Mouse (Mus musculus) forebrain, embryonic 15.5 days (tissue): ENCODE measurements around the gene Ctsm. TPM values are rescaled to one million over a fixed set of nuclear protein-coding genes. Genes with fewer than 3 reads are reported as not detected.
"Not testable (repeated sequence)": the region's sequence is repeated elsewhere in the genome, so short reads cannot be mapped to it uniquely, and the experiment has no call there.

Experiments used
- ATAC-seq: fragments of 200-750 bp; cut with Nextera tagmentation; replicated peaks from 2 replicates; pipeline ENCODE4 v1.8.0; 2017; ENCODE audit warnings: mild to moderate bottlenecking, moderate TSS enrichment, moderate library complexity
- H3K27ac ChIP-seq: fragments of 300-500 bp; sonication (generic); replicated peaks from 2 replicates; pipeline ENCODE4 v1.5.1; 2015; ENCODE audit warnings: mild to moderate bottlenecking, inconsistent platforms
- H3K27me3 ChIP-seq: fragments of 300-500 bp; sonication (generic); 2 replicates; pipeline ENCODE4 v1.6.1; 2015; ENCODE audit warnings: inconsistent platforms
- H3K36me3 ChIP-seq: fragments of 300-500 bp; sonication (generic); 2 replicates; pipeline ENCODE4 v1.6.1; 2015; ENCODE audit warnings: mild to moderate bottlenecking, inconsistent platforms
- H3K4me1 ChIP-seq: fragments of 300-500 bp; sonication (generic); 2 replicates; pipeline ENCODE4 v1.6.1; 2015; ENCODE audit warnings: inconsistent platforms
- H3K4me2 ChIP-seq: fragments of 300-500 bp; sonication (generic); replicated peaks from 2 replicates; pipeline ENCODE4 v1.6.1; 2015; ENCODE audit warnings: mild to moderate bottlenecking, inconsistent platforms
- H3K4me3 ChIP-seq: fragments of 300-500 bp; sonication (generic); 2 replicates; pipeline ENCODE4 v1.5.1; 2015; ENCODE audit warnings: mild to moderate bottlenecking, inconsistent platforms
- H3K9ac ChIP-seq: fragments of 300-500 bp; sonication (generic); replicated peaks from 2 replicates; pipeline ENCODE4 v1.6.1; 2015; ENCODE audit warnings: mild to moderate bottlenecking, inconsistent platforms
- H3K9me3 ChIP-seq: fragments of 300-500 bp; sonication (generic); 2 replicates; pipeline ENCODE4 v1.6.1; 2016; ENCODE audit warnings: inconsistent platforms
- WGBS: fragments of 180-500 bp; shearing (Covaris S2); methylation state at CpG from one replicate; pipeline ENCODE4 v1.1.7; 2015; ENCODE audit warnings: mixed read lengths; 5-methylcytosine and 5-hydroxymethylcytosine counted together
- polyA plus RNA-seq: library from polyadenylated mRNA; unstranded; fragments of >200 nt; fragmentation: Nextera tagmentation; extraction: Ambion mirVana; gene quantifications from 2 replicates; pipeline ENCODE4 v1.2.1, GENCODE M21; 2015

Ctsm gene
- not detected in 2 replicates for polyA plus RNA-seq

DNA sequence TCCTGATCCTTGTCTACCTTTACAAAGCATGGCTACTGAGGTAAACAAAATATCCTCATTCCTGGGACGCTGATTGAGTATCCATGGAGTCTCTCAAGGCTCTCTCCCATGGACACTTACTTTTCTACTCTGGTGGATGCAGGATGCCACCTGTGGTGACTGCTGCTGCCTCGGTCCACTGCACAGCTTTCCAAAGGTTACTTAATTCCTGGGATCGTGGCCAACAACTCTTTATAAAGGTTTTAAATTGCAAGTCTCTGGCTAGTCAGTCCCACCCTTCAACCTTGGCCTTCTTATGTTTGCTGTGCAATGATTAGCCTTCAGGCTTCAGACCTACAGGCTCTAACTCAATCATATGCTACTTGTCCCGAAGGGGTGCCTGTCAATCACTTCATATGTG is at the start of gene Ctsm:
Gene Ctsm, minus strand, starts transcription at position 209 of the 400 bp plus-strand sequence.
- no peaks in the 10 kb centered on the region for H3K27me3 ChIP-seq
- no peaks in the 10 kb centered on the region for H3K4me1 ChIP-seq
- no peak within 1 kb of the TSS for H3K27ac ChIP-seq
- H3K9me3 ChIP-seq: peaks cover 39% of the 10 kb centered on the region
- H3K4me3 ChIP-seq: no peak within 1 kb of the TSS
- H3K36me3 ChIP-seq: no peaks in the 10 kb centered on the region
- 70% methylated on average over 4 of the region's 4 CpGs for WGBS
- H3K9ac ChIP-seq: no peak within 1 kb of the TSS
- no peak for ATAC-seq
- no peak within 1 kb of the TSS for H3K4me2 ChIP-seq

DNA sequence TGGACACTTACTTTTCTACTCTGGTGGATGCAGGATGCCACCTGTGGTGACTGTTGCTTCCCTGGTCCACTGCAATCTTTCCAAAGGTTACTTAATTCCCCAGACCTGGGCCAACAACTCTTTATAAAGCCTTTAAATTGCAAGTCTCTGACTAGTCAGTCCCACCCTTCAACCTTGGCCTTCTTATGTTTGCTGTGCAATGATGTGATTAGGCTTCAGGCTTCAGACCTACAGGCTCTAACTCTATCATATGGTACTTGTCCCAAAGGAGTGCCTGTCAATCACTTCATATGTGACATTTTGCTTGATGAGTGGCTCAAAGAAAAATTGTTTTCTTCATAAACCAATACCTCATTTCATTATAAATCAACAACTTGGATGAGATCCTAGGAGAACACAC is 28.4 kb upstream of the Ctsm start, which contains the start of gene Cts3:
Gene Cts3, minus strand, starts transcription at position 101 of the 400 bp plus-strand sequence.
- H3K9me3 ChIP-seq: peaks cover 32% of the 10 kb centered on the region; the same call in 1 of the 2 replicates
- H3K4me3 ChIP-seq: no peak within 1 kb of the TSS
- no peak within 1 kb of the TSS for H3K27ac ChIP-seq
- ATAC-seq: no peak
- H3K36me3 ChIP-seq: no peaks in the 10 kb centered on the region
- H3K4me2 ChIP-seq: no peak within 1 kb of the TSS
- H3K27me3 ChIP-seq: no peaks in the 10 kb centered on the region
- no peaks in the 10 kb centered on the region for H3K4me1 ChIP-seq
- no peak within 1 kb of the TSS for H3K9ac ChIP-seq

DNA sequence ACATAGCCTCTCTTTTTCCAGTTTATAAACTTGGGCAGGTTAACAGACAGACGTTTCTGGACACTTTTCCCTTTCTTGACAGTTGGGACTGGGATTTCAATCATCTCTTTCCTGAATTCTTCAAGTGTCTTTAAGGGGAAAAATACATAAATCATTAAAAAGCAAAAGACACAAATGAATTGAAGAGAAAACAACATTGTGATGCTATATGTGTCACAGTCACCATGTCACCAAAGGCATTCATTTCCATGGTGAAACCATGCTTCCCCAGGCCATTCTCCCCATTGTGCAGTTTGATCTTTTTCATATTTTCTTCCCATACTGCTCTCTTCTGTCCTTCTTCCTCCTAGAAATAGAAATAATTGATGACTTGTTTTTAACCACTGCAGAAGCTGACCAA is 26.4 kb upstream of the Ctsm start, which contains the start of gene Gm49352:
Gene Gm49352, minus strand, starts transcription at position 101 of the 400 bp plus-strand sequence.
- not testable (repeated sequence) for H3K36me3 ChIP-seq, H3K4me2 ChIP-seq, H3K9ac ChIP-seq, H3K4me1 ChIP-seq, H3K27me3 ChIP-seq, H3K4me3 ChIP-seq, H3K27ac ChIP-seq, ATAC-seq
- peaks cover 30% of the 10 kb centered on the region for H3K9me3 ChIP-seq
- 17% methylated on average over 1 of the region's 1 CpGs for WGBS

Other genes with a start within 250 kb of the Ctsm start
- gene Cts7, start 183.6 kb downstream of the Ctsm start, polyA plus RNA-seq: not detected in 2 replicates
- not detected in 2 replicates for gene Gm49352, start 26.3 kb upstream of the Ctsm start, polyA plus RNA-seq
- gene Cts3, start 28.3 kb upstream of the Ctsm start, polyA plus RNA-seq: not detected in 2 replicates